Mouse (Mus musculus) right cerebral cortex, adult 18-20 months (tissue): ENCODE measurements at regions not wholly inside any gene's neighbourhood (a gene's known extent, or its start where the extent isn't known, plus 50 kb on each side); places are given as distances from the start of the nearest gene placed in this dataset.

Experiments used
- DNase-seq: peaks from one replicate; pipeline ENCODE4 v3.0.0; 2022; ENCODE audit warnings: mixed read lengths

- peak; percentile 17 for DNase-seq
These were observed 294.2 kb downstream of the H2al1n start for GRCm38 (mm10) chrX:14505102-14505501.
